Mouse (Mus musculus): ENCODE results near the gene Yod1.

Yod1 gene

GRCm38 (mm10) chr1:130732706-130733658 is 15.9 kb downstream of the Yod1 start:
- DNase-seq (ENCODE audit: low read depth, low spot score), result no peak

- DNase-seq (ENCODE audit: low read depth, low spot score), result no peak
Measured at GRCm38 (mm10) chr1:130733671-130734070, 16.5 kb downstream of the Yod1 start.

GRCm38 (mm10) chr1:130734452-130734851 is 17.3 kb downstream of the Yod1 start:
- DNase-seq (ENCODE audit: low read depth, low spot score), result no peak

DNA sequence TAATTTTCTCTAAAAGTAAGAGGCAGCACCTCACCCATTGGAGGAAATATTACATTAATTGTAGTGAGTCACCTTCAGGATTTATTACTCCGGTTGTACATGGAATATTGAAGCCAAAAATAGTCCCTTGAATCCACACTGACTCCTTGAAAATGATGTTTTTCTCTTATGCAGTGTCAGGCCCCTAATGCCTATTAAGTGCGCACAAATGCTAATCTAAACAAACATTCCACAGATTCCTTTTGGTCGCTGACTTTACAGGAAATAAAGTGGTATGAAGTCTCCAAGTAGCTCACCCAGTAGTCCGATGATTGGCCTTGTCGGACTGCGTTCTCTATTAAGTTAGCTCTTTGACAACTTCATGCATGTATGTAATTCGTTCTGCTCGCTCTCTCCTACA is 17.7 kb downstream of the Yod1 start:
- no peak for DNase-seq (ENCODE audit: low read depth, low spot score)

GRCm38 (mm10) chr1:130737411-130737881 is 20.3 kb downstream of the Yod1 start:
- DNase-seq (ENCODE audit: low read depth, low spot score), result peak; percentile 83

DNA sequence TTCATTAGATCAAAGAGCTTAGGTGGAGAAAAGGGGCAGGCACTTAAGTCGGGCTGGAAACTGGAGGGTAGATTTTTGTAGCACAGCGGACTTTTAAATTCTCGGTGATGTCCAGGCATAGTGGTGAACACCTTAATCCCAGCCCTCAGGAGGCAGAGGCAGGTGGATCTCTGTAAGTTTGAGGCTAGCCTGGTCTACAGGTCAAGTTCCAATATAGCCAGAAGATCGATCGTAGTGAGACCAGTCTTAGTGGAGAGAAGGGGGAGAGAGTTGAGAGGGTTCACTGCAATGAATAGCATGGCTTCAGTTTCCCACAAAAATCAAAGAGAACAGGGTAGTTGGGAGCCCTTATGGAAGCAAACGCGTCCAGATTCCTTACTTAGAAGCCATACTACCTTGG is 20.8 kb downstream of the Yod1 start:
- DNase-seq (ENCODE audit: low read depth, low spot score), result no peak

GRCm38 (mm10) chr1:130738551-130739106 is 21.5 kb downstream of the Yod1 start:
- DNase-seq (ENCODE audit: low read depth, low spot score), result no peak

DNA sequence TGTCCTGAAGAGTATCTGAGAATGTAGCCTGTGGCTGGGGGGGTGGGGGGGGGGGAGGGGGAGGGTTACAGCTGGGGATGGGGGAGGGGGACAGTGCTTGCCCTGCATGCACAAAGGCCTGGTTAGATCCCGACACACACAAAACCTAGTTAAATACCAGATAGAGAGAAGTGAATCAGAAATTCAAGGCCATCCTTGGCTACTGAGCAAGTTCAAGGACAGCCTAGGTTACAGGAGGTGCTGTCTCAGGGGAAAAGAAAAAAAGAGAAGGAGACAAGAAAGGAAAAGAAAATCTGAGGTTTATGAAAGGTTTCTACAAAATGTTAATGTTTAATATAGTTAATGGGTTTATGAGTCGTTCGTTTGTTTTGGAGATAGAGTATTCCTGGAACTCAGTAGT is 22.5 kb downstream of the Yod1 start:
- DNase-seq (ENCODE audit: low read depth, low spot score), result no peak

DNA sequence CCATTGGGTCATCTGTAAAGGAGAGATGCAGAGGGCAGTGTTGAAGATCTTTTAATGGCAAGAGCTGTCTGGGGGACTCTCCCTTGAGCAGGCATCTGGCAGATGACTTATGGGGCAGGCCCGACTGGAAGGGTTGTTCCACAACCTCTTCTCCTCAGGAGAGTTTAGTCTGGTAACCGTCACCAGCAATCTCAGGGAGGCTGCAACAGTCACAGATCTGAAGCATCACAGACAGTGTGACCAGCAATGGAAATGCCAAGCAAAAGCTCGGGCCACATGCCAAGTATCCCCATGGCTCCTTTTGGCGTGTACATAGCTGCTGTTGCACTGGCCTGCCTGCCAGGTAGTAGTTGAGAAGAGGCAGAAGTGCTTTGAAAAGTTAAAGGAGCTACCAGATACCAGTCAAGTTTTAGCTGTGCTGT is 23.1 kb downstream of the Yod1 start:
- no peak for DNase-seq (ENCODE audit: low read depth, low spot score)

GRCm38 (mm10) chr1:130740781-130741720 is 23.9 kb downstream of the Yod1 start:
- no peak for DNase-seq (ENCODE audit: low read depth, low spot score)

- DNase-seq (ENCODE audit: low read depth, low spot score), result no peak
Measured at GRCm38 (mm10) chr1:130742201-130742600, 25.1 kb downstream of the Yod1 start.

- no peak for DNase-seq (ENCODE audit: low read depth, low spot score)
Measured at GRCm38 (mm10) chr1:130743775-130744174, 26.6 kb downstream of the Yod1 start.

DNA sequence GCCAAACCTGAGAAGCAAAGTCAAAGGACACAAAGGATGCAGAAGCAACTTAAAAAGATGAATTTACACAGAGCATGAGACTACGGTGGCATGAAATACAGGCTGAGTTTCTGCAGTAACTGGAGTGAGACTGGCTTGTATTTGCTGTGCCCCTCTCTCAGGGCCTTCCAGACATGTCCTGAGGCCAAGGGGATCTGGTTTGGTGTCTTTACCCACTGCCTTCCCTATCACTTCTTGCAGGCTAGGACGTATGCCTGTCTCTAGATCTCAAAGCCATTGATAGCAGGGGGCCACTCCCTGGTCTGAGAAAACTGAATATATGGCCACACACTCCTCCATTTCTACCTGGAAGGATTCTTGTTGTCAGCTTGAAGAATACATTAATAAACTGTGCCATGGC is 27.1 kb downstream of the Yod1 start:
- DNase-seq (ENCODE audit: low read depth, low spot score), result no peak

GRCm38 (mm10) chr1:130744961-130745360 is 27.8 kb downstream of the Yod1 start:
- DNase-seq (ENCODE audit: low read depth, low spot score), result no peak

DNA sequence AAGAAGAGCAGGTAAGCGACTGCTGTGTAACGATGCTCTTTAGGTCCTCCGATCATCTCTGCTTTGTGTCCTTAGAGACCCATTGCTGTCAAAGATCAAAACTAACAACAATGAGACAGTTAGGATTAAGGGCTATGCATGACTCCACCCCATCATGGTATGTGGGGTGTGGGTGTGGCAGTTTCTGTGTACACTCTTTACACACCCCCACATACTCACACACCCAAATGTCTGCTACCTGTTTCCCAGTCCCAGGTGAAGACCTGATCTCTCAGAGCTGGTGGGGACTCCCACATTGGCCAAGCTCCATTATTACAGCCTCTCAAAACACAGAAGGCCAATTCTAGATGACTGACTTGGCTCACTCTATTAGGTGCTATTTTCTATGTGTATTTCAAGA is 28.5 kb downstream of the Yod1 start:
- peak; percentile 26 for DNase-seq (ENCODE audit: low read depth, low spot score)

DNA sequence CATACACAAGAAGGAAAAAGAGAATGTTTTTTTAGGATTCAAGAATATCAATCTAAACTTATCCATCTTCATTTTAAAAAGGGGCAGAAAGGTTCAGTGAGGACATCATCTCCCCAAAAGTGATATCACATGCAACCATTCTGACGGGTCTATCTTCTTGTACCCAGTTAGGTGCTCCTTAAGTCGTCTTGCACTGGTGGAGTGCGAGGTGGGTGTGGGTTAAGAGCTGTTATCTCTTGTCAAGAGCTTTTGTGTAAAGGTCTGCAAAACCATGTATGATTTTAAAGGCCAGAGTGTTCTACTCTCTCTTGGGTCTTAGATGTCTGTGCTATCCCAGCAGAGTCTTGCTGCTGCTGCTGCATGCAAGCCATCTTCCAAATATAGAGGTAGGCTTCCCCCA is 29.7 kb downstream of the Yod1 start:
- DNase-seq (ENCODE audit: low read depth, low spot score), result no peak

DNA sequence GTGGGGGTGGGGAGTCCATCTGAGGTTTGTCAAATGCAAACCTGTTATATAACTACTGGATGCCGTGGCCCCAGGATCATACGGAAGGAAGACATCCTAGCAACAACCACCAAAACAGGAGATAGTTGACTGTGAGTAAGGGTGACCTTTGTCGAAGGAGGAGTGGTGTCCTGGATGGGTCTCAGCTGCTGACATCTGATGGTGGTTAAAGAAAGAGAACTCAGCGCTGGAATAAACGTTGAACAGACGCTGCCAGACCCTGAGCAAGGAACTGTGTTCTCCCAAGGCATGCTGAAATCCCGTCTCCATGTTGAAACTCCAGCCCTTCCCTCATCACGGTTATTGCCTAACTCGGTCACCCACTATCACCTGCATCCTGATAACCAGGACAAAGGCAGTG is 42.6 kb downstream of the Yod1 start:
- DNase-seq (ENCODE audit: low read depth, low spot score), result no peak

GRCm38 (mm10) chr1:130761597-130761996 is 44.5 kb downstream of the Yod1 start:
- no peak for DNase-seq (ENCODE audit: low read depth, low spot score)

DNA sequence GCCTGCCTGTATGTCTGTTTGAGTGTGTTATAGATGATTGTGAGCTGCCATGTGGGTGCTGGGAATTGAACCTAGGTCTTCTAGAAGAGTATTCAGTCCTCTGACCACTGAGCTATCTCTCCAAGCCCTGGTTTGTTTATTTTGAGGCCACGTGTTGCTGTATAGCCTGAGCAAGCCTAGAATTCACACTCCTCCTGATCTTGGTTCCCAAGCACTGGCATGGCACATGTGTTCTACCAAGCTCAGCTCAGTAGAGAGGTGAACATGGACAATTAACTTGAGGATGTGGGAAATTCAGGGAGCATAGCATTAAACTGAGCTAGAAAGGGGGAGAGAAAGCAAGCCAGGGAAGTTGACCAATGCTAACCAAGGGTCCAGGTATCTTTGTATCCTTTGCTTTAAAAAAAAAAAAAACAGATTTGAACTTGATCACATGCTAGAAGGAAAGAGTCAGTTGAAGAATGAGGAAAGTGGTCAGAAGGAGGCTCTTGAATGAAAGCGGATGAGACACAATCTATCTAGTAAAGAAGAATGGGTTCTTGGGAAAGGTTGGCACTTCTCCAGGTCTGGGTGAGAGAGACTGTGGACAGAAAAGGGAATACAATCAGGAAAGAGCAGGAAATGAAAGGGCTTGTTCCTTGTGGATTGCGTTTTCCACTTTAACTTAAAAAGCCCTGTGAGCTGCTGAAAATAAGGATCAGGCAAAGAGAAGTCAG is 45.1 kb downstream of the Yod1 start:
- DNase-seq (ENCODE audit: low read depth, low spot score), result no peak

DNA sequence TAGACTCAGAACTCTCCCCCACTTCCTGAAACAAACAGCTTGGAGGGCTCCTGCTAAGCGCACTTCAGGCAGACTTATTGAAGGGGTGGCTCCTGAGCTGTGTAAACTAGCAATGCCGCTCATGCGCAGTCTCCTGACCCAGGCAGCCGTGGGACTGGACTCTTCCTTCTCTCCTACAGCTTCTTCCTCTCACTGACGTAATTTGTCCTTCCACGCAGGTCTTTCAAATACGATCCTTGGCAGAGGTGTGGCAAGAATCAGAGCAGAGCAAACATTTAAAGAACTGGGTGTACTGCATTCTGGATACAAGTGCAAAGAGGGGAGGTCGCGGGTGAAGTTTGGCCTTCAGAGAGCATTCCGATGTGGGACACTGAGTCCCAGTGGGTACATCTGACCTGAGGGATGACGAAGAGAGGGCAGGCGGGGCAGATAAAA is 46.9 kb downstream of the Yod1 start:
- DNase-seq (ENCODE audit: low read depth, low spot score), result no peak

GRCm38 (mm10) chr1:130767066-130767465 is 49.9 kb downstream of the Yod1 start:
- no peak for DNase-seq (ENCODE audit: low read depth, low spot score)
